Mouse (Mus musculus) embryonic facial prominence, embryonic 15.5 days (tissue): ENCODE measurements around the gene Atxn7l3. TPM values are rescaled to one million over a fixed set of nuclear protein-coding genes. Genes with fewer than 3 reads are reported as not detected.

Experiments
- ATAC-seq: fragments of 200-750 bp; cut with Nextera tagmentation; 2 replicates; pipeline ENCODE4 v1.8.0; 2017; ENCODE audit warnings: low read depth, moderate TSS enrichment; ENCODE audit not compliant: insufficient number of reproducible peaks, low FRiP score, low TSS enrichment
- H3K27ac ChIP-seq: fragments of 300-500 bp; sonication (generic); replicated peaks from 2 replicates; pipeline ENCODE4 v1.5.1; 2015; ENCODE audit warnings: mild to moderate bottlenecking, inconsistent platforms
- H3K27me3 ChIP-seq: fragments of 300-500 bp; sonication (generic); 2 replicates; pipeline ENCODE4 v1.6.1; 2015; ENCODE audit warnings: inconsistent platforms
- H3K36me3 ChIP-seq: fragments of 300-500 bp; sonication (generic); 2 replicates; pipeline ENCODE4 v1.6.1; 2015; ENCODE audit warnings: mild to moderate bottlenecking, inconsistent platforms
- H3K4me1 ChIP-seq: fragments of 300-500 bp; sonication (generic); 2 replicates; pipeline ENCODE4 v1.6.1; 2015; ENCODE audit warnings: inconsistent platforms
- H3K4me2 ChIP-seq: fragments of 300-500 bp; sonication (generic); replicated peaks from 2 replicates; pipeline ENCODE4 v1.6.1; 2015; ENCODE audit warnings: mild to moderate bottlenecking, inconsistent platforms
- H3K4me3 ChIP-seq: fragments of 300-500 bp; sonication (generic); replicated peaks from 2 replicates; pipeline ENCODE4 v1.5.1; 2015; ENCODE audit warnings: mild to moderate bottlenecking, inconsistent platforms
- H3K9ac ChIP-seq: fragments of 300-500 bp; sonication (generic); 2 replicates; pipeline ENCODE4 v1.6.1; 2015; ENCODE audit warnings: inconsistent platforms
- H3K9me3 ChIP-seq: fragments of 300-500 bp; sonication (generic); replicated peaks from 2 replicates; pipeline ENCODE4 v1.6.1; 2016; ENCODE audit warnings: inconsistent platforms
- WGBS: fragments of 180-500 bp; shearing (Covaris S2); methylation state at CpG from one replicate; pipeline ENCODE4 v1.1.7; 2015; 5-methylcytosine and 5-hydroxymethylcytosine counted together
- polyA plus RNA-seq: library from polyadenylated mRNA; unstranded; fragments of >200 nt; fragmentation: Nextera tagmentation; extraction: Ambion mirVana; gene quantifications from 2 replicates; pipeline ENCODE4 v1.2.1, GENCODE M21; 2015

Gene Atxn7l3
- polyA plus RNA-seq, 1 experiment from 2014 or later: 18.4 TPM

GRCm38 (mm10) chr11:102318576-102319409 is 22.4 kb upstream of the Atxn7l3 start:
- no peaks in the 10 kb centered on the region for H3K9me3 ChIP-seq
- peaks cover 25% of the 10 kb centered on the region for H3K4me1 ChIP-seq
- H3K36me3 ChIP-seq: peaks cover 16% of the 10 kb centered on the region
- H3K4me2 ChIP-seq: peak overlapping the region; percentile 87
- H3K27me3 ChIP-seq: no peaks in the 10 kb centered on the region
- H3K27ac ChIP-seq: peak overlapping the region; percentile 99
- H3K4me3 ChIP-seq: peak overlapping the region; percentile 86
- under 1% methylated on average over 79 of the region's 84 CpGs for WGBS
- H3K9ac ChIP-seq: peak overlapping the region; percentile 97
- ATAC-seq: no peak

- WGBS: under 1% methylated on average over 49 of the region's 77 CpGs
- no peaks in the 10 kb centered on the region for H3K27me3 ChIP-seq
- peak overlapping the region; percentile 97 for H3K9ac ChIP-seq
- H3K9me3 ChIP-seq: no peaks in the 10 kb centered on the region
- ATAC-seq: peak; percentile 77
- H3K4me3 ChIP-seq: peak overlapping the region; percentile 86
- peak overlapping the region; percentile 87 for H3K4me2 ChIP-seq
- peak overlapping the region; percentile 99 for H3K27ac ChIP-seq
- H3K36me3 ChIP-seq: peaks cover 24% of the 10 kb centered on the region
- H3K4me1 ChIP-seq: peaks cover 25% of the 10 kb centered on the region
These were observed 21.6 kb upstream of the Atxn7l3 start for GRCm38 (mm10) chr11:102317901-102318575.

GRCm38 (mm10) chr11:102317298-102317900 is 21.0 kb upstream of the Atxn7l3 start:
- Histone ChIP-seq H3K36me3 (peaks cover 30% of the 10 kb centered on the region), H3K4me1 (peaks cover 25% of the 10 kb centered on the region), H3K27ac (peak overlapping the region; percentile 99), H3K4me2 (peak overlapping the region; percentile 87), H3K27me3 (no peaks in the 10 kb centered on the region), H3K9me3 (no peaks in the 10 kb centered on the region), H3K9ac (peak overlapping the region; percentile 97), H3K4me3 (peak overlapping the region; percentile 86)
- under 1% methylated on average over 74 of the region's 87 CpGs for WGBS
- ATAC-seq: peak; percentile 6

DNA sequence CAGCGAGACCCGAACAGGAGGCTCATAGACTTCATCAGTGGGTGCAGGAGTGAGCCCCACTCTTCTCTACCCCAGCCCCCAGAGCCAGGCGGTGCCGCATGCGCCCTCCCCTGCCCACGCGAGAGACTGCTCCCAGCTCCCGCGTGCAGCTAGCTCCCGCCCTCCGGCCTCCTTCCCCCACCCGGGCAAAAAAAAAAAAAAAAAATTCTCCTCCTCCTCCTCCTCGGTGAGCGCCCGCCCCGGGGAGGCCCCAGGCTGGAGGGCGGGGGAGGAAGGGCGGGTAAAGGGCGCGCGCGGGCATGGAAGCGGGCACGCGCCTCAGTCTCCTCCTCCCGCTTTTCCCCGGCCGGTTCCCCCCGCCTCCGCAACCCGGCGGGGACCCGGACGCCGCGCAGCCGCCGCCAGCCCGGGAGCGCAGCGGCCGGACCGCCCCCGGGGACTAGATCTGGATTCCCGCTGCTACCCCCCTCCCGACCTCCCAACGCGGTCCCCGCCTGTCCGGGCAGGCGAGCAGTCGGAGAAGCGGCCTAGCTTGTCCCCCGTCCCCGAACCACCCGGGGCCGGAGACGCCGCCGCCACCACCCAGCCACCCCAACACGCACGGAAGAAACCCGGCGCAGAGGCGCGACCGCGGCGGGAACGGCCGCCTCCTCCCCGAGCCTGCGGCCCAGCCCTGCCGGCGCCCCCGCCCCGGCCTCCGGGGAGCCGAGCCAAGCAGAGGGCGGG is 20.3 kb upstream of the Atxn7l3 start:
- peak overlapping the region; percentile 86 for H3K4me3 ChIP-seq
- under 1% methylated on average over 74 of the region's 80 CpGs for WGBS
- H3K27me3 ChIP-seq: no peaks in the 10 kb centered on the region

GRCm38 (mm10) chr11:102315690-102316571 is 19.5 kb upstream of the Atxn7l3 start:
- H3K9ac ChIP-seq: peak overlapping the region; percentile 97
- peaks cover 36% of the 10 kb centered on the region for H3K36me3 ChIP-seq
- ATAC-seq: no peak
- no peaks in the 10 kb centered on the region for H3K27me3 ChIP-seq
- H3K4me3 ChIP-seq: peak overlapping the region; percentile 86
- H3K27ac ChIP-seq: peak overlapping the region; percentile 99
- peaks cover 27% of the 10 kb centered on the region for H3K4me1 ChIP-seq
- whole genome bisulfite sequencing: 11% methylated on average over 14 of the region's 14 CpGs
- H3K4me2 ChIP-seq: peak overlapping the region; percentile 87
- no peaks in the 10 kb centered on the region for H3K9me3 ChIP-seq

More for the DNA sequence above, 20.3 kb upstream of the Atxn7l3 start:
- Histone ChIP-seq H3K4me2 (peak overlapping the region; percentile 87), H3K9me3 (no peaks in the 10 kb centered on the region), H3K4me1 (peaks cover 25% of the 10 kb centered on the region), H3K27ac (peak overlapping the region; percentile 99), H3K9ac (peak overlapping the region; percentile 97), H3K36me3 (peaks cover 36% of the 10 kb centered on the region)
- peak; percentile 32 for ATAC-seq

GRCm38 (mm10) chr11:102314321-102314720 is 17.9 kb upstream of the Atxn7l3 start:
- Histone ChIP-seq H3K4me1 (peaks cover 37% of the 10 kb centered on the region), H3K27ac (no peak overlapping the region), H3K4me2 (no peak overlapping the region), H3K27me3 (no peaks in the 10 kb centered on the region), H3K9me3 (no peaks in the 10 kb centered on the region), H3K4me3 (no peak overlapping the region), H3K36me3 (peaks cover 52% of the 10 kb centered on the region), H3K9ac (no peak overlapping the region)
- ATAC-seq: no peak
- 84% methylated on average over 12 of the region's 12 CpGs for WGBS

- Histone ChIP-seq H3K36me3 (peaks cover 64% of the 10 kb centered on the region), H3K9ac (no peak overlapping the region), H3K27ac (no peak overlapping the region), H3K4me2 (no peak overlapping the region), H3K9me3 (no peaks in the 10 kb centered on the region), H3K4me1 (peaks cover 46% of the 10 kb centered on the region), H3K4me3 (no peak overlapping the region), H3K27me3 (no peaks in the 10 kb centered on the region)
- no peak for ATAC-seq
- 73% methylated on average over 6 of the region's 6 CpGs for WGBS
These were observed 16.2 kb upstream of the Atxn7l3 start for GRCm38 (mm10) chr11:102312586-102312985.

DNA sequence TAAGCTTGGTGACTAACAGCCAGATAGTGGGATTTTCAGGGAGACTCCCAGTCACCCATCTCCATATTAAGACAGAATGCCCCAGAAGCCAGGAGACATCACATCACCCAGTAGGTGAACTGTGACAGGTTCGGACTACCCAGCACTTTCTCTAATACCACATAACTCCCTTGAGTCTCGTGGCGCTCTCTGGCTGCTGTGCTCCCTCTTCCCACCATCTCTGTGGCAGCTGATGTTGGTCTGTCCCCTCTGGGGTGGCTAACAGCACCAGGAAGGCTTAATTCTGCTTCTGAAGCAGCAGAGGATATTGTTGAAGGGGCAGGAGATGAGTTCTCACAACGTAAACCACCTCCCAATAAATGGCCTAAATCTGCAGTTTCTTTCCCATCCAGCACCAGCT is 15.5 kb upstream of the Atxn7l3 start:
- H3K36me3 ChIP-seq: peaks cover 70% of the 10 kb centered on the region
- H3K9me3 ChIP-seq: no peaks in the 10 kb centered on the region
- no peak for ATAC-seq
- no peak overlapping the region for H3K4me3 ChIP-seq
- peaks cover 46% of the 10 kb centered on the region for H3K4me1 ChIP-seq
- no peak overlapping the region for H3K9ac ChIP-seq
- no peak overlapping the region for H3K27ac ChIP-seq
- H3K4me2 ChIP-seq: no peak overlapping the region
- 82% methylated on average over 4 of the region's 4 CpGs for WGBS
- no peaks in the 10 kb centered on the region for H3K27me3 ChIP-seq

GRCm38 (mm10) chr11:102310768-102311695 is 14.6 kb upstream of the Atxn7l3 start:
- Histone ChIP-seq H3K4me2 (no peak overlapping the region), H3K36me3 (peaks cover 80% of the 10 kb centered on the region), H3K4me1 (peaks cover 41% of the 10 kb centered on the region), H3K9ac (0 out of 2 replicates have a peak overlapping the region, but pooled peaks have one; percentile 5), H3K9me3 (no peaks in the 10 kb centered on the region), H3K27ac (no peak overlapping the region), H3K27me3 (no peaks in the 10 kb centered on the region), H3K4me3 (no peak overlapping the region)
- WGBS: 45% methylated on average over 38 of the region's 38 CpGs
- no peak for ATAC-seq
